Mouse (Mus musculus) embryonic facial prominence, embryonic 12.5 days (tissue): ENCODE measurements at regions not wholly inside any gene's neighbourhood (a gene's known extent, or its start where the extent isn't known, plus 50 kb on each side); places are given as distances from the start of the nearest gene placed in this dataset.

Experiments
- ATAC-seq: fragments of 200-750 bp; cut with Nextera tagmentation; 2 replicates; pipeline ENCODE4 v1.8.0; 2017; ENCODE audit not compliant: insufficient number of reproducible peaks, insufficient read depth, low FRiP score, low TSS enrichment
- H3K27ac ChIP-seq: fragments of 300-500 bp; sonication (generic); 2 replicates; pipeline ENCODE4 v1.5.1; 2016; ENCODE audit warnings: mild to moderate bottlenecking
- H3K27me3 ChIP-seq: fragments of 300-500 bp; sonication (generic); 2 replicates; pipeline ENCODE4 v1.6.1; 2016; ENCODE audit warnings: mild to moderate bottlenecking, moderate library complexity
- H3K36me3 ChIP-seq: fragments of 300-500 bp; sonication (generic); 2 replicates; pipeline ENCODE4 v1.6.1; 2016; ENCODE audit warnings: mild to moderate bottlenecking
- H3K4me1 ChIP-seq: fragments of 300-500 bp; sonication (generic); 2 replicates; pipeline ENCODE4 v1.6.1; 2016
- H3K4me2 ChIP-seq: fragments of 300-500 bp; sonication (generic); replicated peaks from 2 replicates; pipeline ENCODE4 v1.6.1; 2016; ENCODE audit warnings: mild to moderate bottlenecking, moderate library complexity
- H3K4me3 ChIP-seq: fragments of 300-500 bp; sonication (generic); 2 replicates; pipeline ENCODE4 v1.5.1; 2016; ENCODE audit warnings: mild to moderate bottlenecking
- H3K9ac ChIP-seq: fragments of 300-500 bp; sonication (generic); 2 replicates; pipeline ENCODE4 v1.6.1; 2016; ENCODE audit warnings: mild to moderate bottlenecking, moderate library complexity
- H3K9me3 ChIP-seq: fragments of 300-500 bp; sonication (generic); 2 replicates; pipeline ENCODE4 v1.6.1; 2016; ENCODE audit warnings: mild to moderate bottlenecking, moderate library complexity
- WGBS: fragments of 180-500 bp; shearing (Covaris S2); methylation state at CpG from one replicate; pipeline ENCODE4 v1.1.7; 2016; 5-methylcytosine and 5-hydroxymethylcytosine counted together

GRCm38 (mm10) chr3:121902246-121902645 lies 50.1 kb upstream of the Arhgap29 start:
- no peak for ATAC-seq
- H3K27ac ChIP-seq = no peak overlapping the region
- H3K27me3 ChIP-seq = no peaks in the 10 kb centered on the region
- H3K36me3 ChIP-seq = no peaks in the 10 kb centered on the region
- no peaks in the 10 kb centered on the region for H3K9me3 ChIP-seq
- H3K4me2 ChIP-seq = no peak overlapping the region
- no peak overlapping the region for H3K4me3 ChIP-seq
- H3K9ac ChIP-seq = no peak overlapping the region
- 89% methylated on average over 15 of the region's 15 CpGs for WGBS
- peaks cover 12% of the 10 kb centered on the region for H3K4me1 ChIP-seq

GRCm38 (mm10) chr3:121900429-121900844 lies 51.9 kb upstream of the Arhgap29 start:
- Histone ChIP-seq H3K9ac (no peak overlapping the region), H3K27me3 (no peaks in the 10 kb centered on the region), H3K27ac (no peak overlapping the region), H3K9me3 (no peaks in the 10 kb centered on the region), H3K4me1 (peaks cover 12% of the 10 kb centered on the region), H3K36me3 (no peaks in the 10 kb centered on the region), H3K4me2 (no peak overlapping the region), H3K4me3 (no peak overlapping the region)
- ATAC-seq = no peak
- 76% methylated on average over 8 of the region's 8 CpGs for WGBS

GRCm38 (mm10) chr3:121897821-121898574 lies 54.3 kb upstream of the Arhgap29 start:
- no peak overlapping the region for H3K9ac ChIP-seq
- 0 out of 2 replicates have a peak, but pooled peaks have one; percentile 67 for ATAC-seq

GRCm38 (mm10) chr3:121893606-121894005 lies 58.7 kb upstream of the Arhgap29 start:
- peaks cover 3% of the 10 kb centered on the region; the same call in 1 of the 2 replicates for H3K4me1 ChIP-seq
- H3K4me3 ChIP-seq = no peak overlapping the region
- no peak for ATAC-seq
- no peak overlapping the region for H3K4me2 ChIP-seq
- H3K27ac ChIP-seq = no peak overlapping the region
- WGBS = 76% methylated on average over 7 of the region's 7 CpGs
- H3K36me3 ChIP-seq = no peaks in the 10 kb centered on the region
- H3K9ac ChIP-seq = no peak overlapping the region
- no peaks in the 10 kb centered on the region for H3K27me3 ChIP-seq
- no peaks in the 10 kb centered on the region for H3K9me3 ChIP-seq

More at GRCm38 (mm10) chr3:121897821-121898574, 54.3 kb upstream of the Arhgap29 start:
- Histone ChIP-seq H3K4me2 (no peak overlapping the region), H3K9me3 (no peaks in the 10 kb centered on the region), H3K4me3 (no peak overlapping the region), H3K27ac (no peak overlapping the region), H3K4me1 (peaks cover 2% of the 10 kb centered on the region), H3K27me3 (no peaks in the 10 kb centered on the region), H3K36me3 (no peaks in the 10 kb centered on the region)
- 74% methylated on average over 14 of the region's 14 CpGs for WGBS

- ATAC-seq = no peak
- no peaks in the 10 kb centered on the region for H3K27me3 ChIP-seq
- 96% methylated on average over 3 of the region's 3 CpGs for WGBS
- no peak overlapping the region for H3K4me2 ChIP-seq
- no peak overlapping the region for H3K27ac ChIP-seq
- no peak overlapping the region for H3K9ac ChIP-seq
- H3K4me3 ChIP-seq = no peak overlapping the region
- no peaks in the 10 kb centered on the region for H3K36me3 ChIP-seq
- H3K4me1 ChIP-seq = peaks cover 3% of the 10 kb centered on the region; the same call in 1 of the 2 replicates
- H3K9me3 ChIP-seq = no peaks in the 10 kb centered on the region
These were observed 59.7 kb upstream of the Arhgap29 start for GRCm38 (mm10) chr3:121892675-121893074.

GRCm38 (mm10) chr3:121891338-121891737 lies 61.0 kb upstream of the Arhgap29 start:
- no peak for ATAC-seq
- Histone ChIP-seq H3K4me3 (no peak overlapping the region), H3K4me2 (no peak overlapping the region), H3K9me3 (no peaks in the 10 kb centered on the region), H3K27me3 (no peaks in the 10 kb centered on the region), H3K4me1 (peaks cover 6% of the 10 kb centered on the region; the same call in 1 of the 2 replicates), H3K27ac (no peak overlapping the region), H3K36me3 (no peaks in the 10 kb centered on the region), H3K9ac (no peak overlapping the region)
- WGBS = 35% methylated on average over 9 of the region's 9 CpGs

- Histone ChIP-seq H3K4me2 (no peak overlapping the region), H3K27me3 (no peaks in the 10 kb centered on the region), H3K4me3 (no peak overlapping the region), H3K27ac (no peak overlapping the region), H3K9ac (no peak overlapping the region), H3K9me3 (no peaks in the 10 kb centered on the region), H3K4me1 (peaks cover 9% of the 10 kb centered on the region; the same call in 1 of the 2 replicates), H3K36me3 (no peaks in the 10 kb centered on the region)
- WGBS = 28% methylated on average over 5 of the region's 5 CpGs
- no peak for ATAC-seq
These were observed 61.8 kb upstream of the Arhgap29 start for GRCm38 (mm10) chr3:121890563-121890962.

- 24% methylated on average over 15 of the region's 15 CpGs for WGBS
- H3K4me3 ChIP-seq = no peak overlapping the region
- peak overlapping the region; percentile 39 for H3K4me2 ChIP-seq
These were observed 65.3 kb upstream of the Arhgap29 start for GRCm38 (mm10) chr3:121886870-121887605.

GRCm38 (mm10) chr3:121886309-121886708 lies 66.0 kb upstream of the Arhgap29 start:
- Histone ChIP-seq H3K4me3 (no peak overlapping the region), H3K4me1 (peaks cover 12% of the 10 kb centered on the region; the same call in 1 of the 2 replicates), H3K36me3 (no peaks in the 10 kb centered on the region), H3K9ac (no peak overlapping the region), H3K27ac (no peak overlapping the region), H3K27me3 (no peaks in the 10 kb centered on the region), H3K9me3 (no peaks in the 10 kb centered on the region), H3K4me2 (no peak overlapping the region)
- WGBS = 36% methylated on average over 10 of the region's 10 CpGs
- ATAC-seq = no peak

More at GRCm38 (mm10) chr3:121886870-121887605, 65.3 kb upstream of the Arhgap29 start:
- Histone ChIP-seq H3K27me3 (no peaks in the 10 kb centered on the region), H3K27ac (no peak overlapping the region), H3K9ac (no peak overlapping the region), H3K9me3 (no peaks in the 10 kb centered on the region), H3K36me3 (no peaks in the 10 kb centered on the region), H3K4me1 (peaks cover 14% of the 10 kb centered on the region; the same call in 1 of the 2 replicates)
- no peak for ATAC-seq

- Histone ChIP-seq H3K36me3 (no peaks in the 10 kb centered on the region), H3K9ac (no peak overlapping the region), H3K9me3 (no peaks in the 10 kb centered on the region), H3K27ac (no peak overlapping the region), H3K27me3 (no peaks in the 10 kb centered on the region), H3K4me1 (peaks cover 10% of the 10 kb centered on the region; the same call in 1 of the 2 replicates), H3K4me3 (no peak overlapping the region), H3K4me2 (0 out of 2 replicates have a peak overlapping the region, but pooled peaks have one; percentile 15)
- ATAC-seq = no peak
- WGBS = 16% methylated on average over 10 of the region's 10 CpGs
These were observed 66.8 kb upstream of the Arhgap29 start for GRCm38 (mm10) chr3:121885265-121886178.
